Mouse (Mus musculus) mouse trophoblast stem cell (cell line): ENCODE measurements around the gene Cep41.

Experiments
- in situ Hi-C, 2 experiments: fragments of 300-500 bp; cut with MseI, MboI; formaldehyde crosslinking; loops; 2 replicates in 1 of 2; 3 replicates in 1 of 2; pipeline ENCODE4 v1.15.1; 2025

Gene Cep41

DNA sequence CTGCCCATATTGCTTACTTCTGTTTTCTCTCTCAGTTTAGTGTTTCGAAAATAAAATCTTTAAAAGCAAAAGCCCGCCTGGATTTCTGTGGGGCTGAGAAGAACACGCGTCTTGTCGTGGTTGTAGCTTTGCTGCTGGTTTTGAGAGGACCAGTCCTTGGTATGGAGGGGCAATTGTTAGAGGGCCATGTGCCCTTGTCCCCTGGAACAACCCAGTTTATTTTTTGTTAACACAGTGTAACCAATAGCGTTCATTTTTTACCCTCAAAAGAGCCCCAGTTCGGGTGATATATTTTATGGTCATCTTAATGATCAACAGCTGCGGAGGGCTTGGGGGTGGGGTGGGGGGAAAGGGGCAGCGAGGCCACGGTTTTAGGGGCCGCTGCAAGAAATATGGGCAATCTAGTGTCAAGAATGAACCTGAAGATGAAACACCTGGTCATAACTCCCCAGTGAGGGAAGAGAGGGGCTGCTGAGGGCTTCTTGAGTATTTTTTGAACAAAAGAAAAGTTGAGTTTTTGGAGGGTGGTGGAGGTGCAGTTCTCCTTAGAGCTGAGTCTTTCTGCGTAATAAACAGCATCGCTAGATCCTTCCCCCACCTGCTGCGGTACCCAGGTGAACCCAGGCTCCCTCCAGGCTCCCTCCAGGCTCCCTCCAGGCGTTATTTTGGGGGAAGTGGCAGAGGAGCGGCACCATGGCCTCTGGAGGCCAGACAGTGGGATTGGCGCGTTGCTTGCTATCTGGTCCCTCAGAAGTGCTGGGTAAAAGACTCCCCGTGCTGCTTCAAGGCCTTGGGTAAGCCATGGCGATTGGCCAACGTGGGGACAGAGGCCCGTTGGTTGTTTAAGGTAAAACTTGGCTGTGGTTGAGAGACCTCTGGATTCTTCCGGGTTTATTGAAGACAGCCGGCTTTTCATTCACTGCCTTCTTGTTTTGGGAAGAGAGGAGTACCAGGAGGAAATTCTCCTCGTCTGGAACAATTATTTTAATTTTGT lies 17.1 kb upstream of the Cep41 start:
- in situ Hi-C loops, result no loop called here

DNA sequence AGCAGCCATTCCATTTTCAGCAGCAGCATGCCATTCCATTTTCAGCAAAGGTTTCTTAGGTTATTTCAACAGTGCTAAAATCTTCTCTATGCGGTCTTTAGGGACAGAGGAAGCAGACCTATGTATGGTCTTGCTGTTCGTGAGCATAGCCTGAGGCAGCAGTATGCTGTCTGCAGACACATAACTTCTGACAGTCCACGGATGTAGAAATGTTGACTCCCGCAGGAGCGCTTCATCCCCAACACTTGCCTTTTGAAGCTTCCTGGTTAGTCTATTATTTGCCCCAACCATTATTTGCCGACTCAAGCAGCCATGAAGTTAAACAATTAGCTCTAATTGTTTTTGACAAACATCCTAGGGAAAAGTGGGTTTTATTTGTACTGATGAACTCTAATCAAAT lies 15.6 kb upstream of the Cep41 start:
- in situ Hi-C loops, result no loop called here

DNA sequence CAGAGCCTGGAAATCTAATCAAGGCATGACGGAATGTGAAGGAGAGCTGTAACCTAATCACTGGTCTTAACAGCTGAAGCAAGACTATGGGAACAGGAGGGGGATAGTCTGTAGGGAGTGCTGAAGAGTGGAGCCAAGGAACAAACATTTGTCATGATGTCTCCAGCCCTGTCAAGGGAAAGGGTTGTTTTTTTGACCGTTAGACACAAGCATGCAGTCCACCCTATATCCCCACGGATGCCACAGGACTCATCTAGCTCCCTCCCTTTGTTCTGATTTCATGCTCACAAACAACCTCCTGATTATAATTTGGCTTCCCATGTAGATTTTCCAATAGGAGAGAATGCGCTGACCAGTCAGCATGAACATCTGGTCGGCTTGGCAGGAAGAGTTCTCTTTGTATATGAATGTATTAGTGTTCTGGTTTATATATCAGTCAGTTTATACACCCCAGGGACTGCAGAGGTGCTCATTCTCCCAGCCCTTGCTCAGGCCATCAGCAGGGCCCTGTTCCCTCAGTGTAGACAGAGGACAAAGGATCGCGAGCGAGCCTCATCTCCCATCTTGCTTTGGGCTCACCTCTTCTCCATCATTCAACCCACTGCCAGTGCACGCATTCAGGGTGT lies 10.5 kb upstream of the Cep41 start:
- in situ Hi-C loops, result no loop called here

DNA sequence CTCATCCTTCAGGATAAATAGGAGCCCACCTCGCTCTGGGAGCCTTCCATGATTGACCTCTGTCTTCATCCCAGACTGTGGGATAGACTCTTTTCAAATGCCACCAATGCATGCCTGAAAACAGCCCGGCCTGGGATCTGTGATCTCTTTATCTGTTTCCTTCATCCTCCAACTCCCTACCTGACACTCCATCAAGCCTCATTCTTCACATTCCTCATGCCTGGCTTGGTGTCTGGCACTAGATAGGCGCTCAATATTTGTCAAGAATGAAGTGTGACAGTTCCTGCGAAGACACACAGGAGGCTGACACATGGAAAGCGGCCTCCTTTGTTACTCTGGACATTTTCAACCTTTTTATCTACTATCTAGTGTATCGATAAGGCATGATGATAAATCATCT lies 9.9 kb upstream of the Cep41 start:
- in situ Hi-C loops, result no loop called here

DNA sequence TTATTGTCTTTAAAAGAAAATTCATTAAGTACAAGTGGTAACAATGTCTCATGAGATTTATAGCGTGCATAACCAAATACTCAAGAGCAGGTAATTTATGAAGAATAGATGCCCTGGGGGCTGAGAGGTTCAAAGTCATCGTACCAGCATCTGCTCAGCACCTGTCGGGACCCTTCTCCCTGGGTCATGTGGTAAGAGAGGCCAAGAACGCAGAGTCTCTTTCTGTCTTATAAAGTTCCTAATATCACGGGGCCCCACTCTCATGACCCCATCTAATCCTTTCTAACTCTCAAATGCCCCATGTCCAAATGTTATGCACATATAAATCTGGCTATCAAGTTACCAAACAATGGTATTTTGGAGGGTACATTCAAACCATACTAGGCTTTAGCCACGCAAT lies 9.3 kb upstream of the Cep41 start:
- in situ Hi-C loops, result no loop called here

DNA sequence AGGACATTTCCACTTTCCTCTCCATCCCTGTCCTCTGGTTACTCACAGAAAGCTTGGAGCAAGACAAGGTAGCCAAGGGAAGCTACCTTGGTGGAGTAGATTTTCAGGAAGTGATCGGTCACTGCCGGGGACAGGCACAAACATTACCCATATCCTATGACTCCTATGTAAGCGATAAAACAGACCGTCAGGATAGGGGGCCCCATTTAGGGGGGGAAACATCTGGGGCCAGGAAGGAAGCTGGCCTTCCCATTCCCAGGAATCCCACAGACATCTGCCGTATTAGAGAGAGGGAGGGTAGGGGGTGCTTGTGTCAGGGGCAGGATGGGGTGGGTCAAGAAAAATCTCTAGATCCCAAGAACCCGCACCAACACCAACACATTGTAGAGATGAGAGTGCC lies 6.6 kb upstream of the Cep41 start:
- in situ Hi-C loops, result no loop called here

DNA sequence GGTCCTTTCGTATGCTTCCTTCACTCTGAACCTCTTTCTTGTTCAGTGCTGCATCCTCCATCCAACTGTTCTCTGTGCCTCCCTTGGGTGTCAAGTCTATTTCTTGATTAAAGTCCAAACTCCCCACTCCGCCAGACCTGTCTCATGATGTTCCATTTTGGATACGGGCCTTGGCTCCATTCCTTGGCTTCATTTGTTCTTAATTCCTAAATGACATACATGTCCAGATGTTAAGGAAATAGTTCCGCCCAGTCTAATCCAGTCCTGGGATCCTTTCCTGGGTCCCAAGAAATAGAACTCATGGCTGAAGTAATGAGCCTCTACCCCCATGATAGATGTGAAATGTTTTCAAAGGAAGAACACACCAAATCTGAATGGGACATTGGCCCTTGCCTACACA lies 4.5 kb upstream of the Cep41 start:
- in situ Hi-C loops, result no loop called here

DNA sequence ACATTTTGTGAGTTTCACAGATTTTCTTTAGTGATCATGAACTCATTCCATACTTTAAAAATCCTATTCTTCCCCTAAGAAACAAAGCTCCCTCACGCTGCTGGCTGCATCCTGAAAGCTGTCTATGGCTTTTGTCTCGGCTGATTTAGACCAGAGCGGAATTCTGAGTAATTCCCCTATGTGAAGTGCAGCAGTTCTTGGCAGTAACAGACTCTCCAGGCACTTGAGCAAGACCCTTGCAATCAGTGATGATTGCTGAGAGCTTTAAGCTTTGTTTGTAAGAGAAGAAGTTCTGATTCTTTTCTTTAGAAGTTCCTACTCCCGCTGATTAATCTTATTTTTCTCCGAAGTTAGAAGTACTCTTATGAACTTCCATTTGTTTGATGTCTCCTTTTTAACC lies 3.9 kb upstream of the Cep41 start:
- in situ Hi-C loops, result no loop called here

DNA sequence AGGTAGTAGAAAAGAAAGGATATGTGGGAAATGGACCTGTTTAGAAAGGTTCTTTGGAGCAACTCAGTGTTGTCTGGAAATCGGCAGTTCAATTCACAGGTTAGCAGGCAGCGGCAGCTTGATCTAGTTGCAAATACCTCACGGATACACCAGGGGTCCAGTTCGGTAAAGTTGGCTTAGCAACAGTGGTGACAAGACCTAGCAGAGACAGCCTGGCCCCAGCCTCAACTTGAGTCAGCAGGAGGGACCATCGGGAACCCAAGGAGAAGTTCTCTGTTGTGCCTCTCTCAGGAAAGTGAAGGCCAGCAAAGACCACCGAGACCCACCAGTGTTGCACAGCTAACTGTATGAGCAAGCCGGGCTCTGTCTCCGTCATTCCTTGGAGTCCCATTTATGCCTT lies 1.6 kb upstream of the Cep41 start:
- in situ Hi-C loops, result no loop called here

DNA sequence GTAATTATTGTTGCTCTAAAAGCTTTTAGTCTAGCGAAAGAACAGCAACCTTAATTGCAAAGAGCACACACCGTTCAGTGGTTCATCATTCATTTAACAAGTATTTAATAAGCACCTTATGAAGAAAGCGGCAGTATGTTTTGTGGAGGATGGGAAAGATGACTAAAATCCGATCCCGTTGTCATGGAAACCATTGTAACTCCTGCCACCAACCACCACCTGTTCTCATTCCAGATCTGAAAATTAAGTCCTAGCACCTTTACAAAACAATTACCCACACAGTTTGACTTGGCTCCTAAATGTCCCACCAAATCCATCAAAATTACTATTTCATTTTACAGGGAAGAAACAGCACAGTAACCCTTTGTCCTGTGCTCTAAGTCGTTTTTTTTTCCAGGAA lies 660 bp upstream of the Cep41 start:
- in situ Hi-C loops, result no loop called here

DNA sequence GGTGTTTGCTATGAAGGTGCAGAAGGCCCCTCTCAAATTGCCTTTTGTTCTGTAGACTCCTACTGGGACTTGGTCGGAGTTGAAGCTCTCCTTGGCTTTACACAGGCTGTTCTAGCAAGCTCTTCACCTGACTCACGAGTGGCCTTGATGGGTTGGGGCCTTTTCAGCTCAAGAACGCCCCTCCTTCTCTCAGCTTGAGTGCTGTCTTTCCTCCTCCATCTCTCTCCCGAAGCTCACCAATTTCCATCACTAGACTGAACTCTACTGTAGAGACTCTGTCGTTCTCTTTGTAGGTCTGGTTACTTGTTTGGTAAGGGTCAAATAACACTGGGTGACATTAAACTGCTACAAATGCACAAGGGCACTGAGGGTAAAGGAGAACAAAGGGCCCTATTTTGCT lies 723 bp downstream of the Cep41 start:
- in situ Hi-C loops, result no loop called here

DNA sequence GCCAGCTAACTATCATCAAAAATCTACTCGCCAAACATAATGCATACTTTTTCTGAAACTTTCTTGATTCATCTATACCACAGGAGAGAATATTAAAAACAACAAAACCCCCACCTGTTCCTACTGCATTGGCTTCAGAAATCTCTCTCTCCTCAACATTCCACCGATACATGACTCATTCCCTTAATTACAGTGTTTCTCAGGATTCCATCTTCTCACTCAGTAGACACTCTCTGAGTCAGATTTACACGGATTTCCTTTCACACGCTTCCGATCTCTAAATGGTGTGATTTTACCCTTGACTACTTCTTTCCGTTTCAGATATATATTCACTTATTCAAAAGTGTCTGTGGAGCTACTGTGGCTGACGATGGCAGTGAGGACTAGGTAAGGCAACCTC lies 6.4 kb downstream of the Cep41 start:
- in situ Hi-C loops, result no loop called here

DNA sequence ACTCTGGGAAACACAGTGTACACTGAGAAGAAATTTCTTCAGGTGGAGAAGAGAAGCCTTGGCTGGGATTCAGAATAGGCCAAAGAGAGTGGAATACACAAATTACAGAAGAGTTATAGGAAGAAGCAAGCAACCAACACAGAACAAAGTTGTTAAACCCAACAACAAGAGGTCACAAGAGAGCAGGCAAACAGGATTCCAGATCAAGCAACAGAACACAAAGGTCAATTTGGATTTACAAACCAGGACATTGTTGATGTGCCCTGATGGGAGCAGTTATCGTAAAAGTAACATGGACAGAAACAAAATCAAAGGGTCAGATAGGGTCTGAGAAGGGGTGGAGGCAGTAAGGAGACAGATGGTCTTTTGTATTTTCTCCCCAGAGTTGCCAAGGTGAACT lies 9.0 kb downstream of the Cep41 start:
- in situ Hi-C loops, result no loop called here

DNA sequence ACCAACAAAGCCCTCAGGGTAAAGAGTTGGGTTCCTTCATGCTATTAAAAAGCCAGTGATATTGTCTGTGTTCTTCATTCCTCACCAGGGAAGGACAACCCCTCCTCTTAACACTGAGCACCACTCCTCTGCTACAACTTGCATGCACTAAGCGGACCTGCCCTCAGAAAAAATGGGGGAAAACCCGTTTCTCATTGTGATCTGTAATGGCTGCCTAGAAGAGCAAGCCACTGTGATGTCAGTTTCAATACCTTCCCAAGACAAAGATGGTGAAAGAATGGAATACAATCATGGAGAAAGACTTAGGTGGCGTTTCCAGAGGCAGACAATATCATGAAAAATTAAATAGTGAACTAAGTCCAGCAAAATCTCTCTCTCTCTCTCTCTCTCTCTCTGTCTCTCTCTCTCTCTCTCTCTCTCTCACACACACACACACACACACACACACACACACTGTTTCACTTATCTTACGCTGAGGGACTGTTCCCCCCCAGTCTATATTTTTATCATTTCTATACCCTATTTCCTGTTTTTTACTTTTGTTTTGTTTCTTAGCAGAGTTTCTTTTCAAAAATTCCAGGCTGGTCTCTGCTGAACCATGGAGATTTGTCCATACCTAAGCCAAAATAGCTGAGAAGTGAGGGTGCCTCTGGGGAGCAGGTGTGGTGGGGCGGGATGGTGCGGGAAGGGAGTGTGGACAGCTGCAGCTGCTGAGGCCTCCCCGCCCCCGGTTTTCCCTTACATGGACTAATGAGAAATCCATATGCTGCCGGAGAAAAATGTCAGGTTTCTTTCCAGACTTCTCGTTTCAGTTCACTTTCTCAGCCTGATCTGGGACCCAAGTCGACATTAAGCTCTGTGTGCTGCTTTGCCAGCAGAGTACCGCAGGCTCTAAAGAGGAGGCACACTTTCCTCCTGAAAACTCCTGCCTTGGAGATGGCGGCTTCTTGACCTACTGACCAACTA lies 11.3 kb downstream of the Cep41 start:
- in situ Hi-C loops, result no loop called here

DNA sequence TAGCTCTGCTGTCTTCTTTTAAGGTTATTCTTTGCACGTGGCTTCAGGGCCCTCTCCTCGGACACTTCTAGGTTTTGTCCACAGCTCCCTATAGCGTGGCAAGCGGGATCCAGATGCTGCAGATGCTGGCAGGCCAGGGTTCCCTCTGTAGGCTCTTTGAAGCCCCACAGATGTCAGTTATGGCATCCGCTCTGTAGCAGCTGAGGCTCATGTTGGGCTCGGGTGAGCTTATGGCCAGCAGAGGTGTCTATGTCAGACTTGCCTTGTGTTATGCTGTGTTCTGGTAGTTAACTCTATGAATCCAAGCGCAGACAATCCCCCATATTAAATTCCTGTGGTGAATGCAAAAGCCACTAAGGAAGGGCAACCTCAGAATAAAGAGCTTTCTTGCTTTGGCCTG lies 13.1 kb downstream of the Cep41 start:
- in situ Hi-C loops, result no loop called here

DNA sequence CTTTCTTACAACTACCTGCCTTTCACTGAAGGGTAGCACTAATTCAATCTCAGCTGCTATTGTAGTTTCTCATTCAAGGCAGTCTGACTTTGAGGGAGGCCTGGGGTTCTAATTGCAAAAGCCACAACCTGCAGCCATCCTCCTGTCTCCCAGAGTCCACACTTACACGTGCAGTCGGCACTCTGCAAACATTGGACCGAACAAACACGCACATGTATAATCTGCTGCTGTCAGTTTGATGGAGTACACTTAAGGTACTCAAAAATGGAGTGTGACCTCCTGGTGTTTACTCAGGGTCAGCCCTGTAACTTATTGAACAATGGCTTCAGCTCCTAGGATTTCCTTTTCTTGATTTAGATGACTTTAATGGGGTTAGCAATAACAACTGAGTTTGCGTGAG lies 14.0 kb downstream of the Cep41 start:
- in situ Hi-C loops, result no loop called here

DNA sequence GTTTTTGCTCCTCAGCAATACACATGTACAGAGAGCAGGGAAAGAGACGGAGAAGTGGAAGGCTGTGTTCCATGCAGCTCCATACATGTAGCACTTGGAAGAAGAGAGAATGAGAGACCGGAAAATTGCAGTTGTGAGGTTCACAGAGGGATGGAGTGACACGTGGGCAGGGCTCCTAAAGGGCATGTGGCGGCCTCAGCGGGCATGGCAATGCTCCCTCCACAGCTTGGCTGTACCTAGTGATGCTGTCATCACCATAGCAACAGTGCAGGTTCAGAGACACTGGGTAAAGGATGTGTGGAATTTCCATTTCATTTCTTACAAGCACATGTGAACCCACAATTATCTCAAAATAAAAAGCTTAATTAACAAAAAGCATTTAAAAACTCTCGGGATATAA lies 15.1 kb downstream of the Cep41 start:
- in situ Hi-C loops, result no loop called here

DNA sequence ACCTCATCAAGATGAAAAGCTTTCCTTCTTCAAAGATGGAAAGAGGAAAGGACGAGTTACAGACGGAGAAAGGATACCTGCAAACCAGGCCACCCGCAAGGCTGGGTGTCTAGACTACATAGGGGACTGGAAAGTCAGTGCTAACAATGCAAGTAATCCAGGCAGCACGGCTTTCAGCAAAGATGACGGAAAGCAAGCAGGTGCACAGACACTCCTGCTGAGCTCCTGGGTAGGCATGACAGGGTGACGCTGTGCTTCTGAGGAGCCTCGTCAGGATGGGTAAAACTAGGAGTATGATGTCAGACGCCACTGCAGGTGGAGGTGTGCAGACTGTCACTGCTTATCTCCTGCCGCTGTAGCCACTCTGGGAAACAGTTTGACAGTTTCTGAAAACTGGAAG lies 16.0 kb downstream of the Cep41 start:
- in situ Hi-C loops, result no loop called here

DNA sequence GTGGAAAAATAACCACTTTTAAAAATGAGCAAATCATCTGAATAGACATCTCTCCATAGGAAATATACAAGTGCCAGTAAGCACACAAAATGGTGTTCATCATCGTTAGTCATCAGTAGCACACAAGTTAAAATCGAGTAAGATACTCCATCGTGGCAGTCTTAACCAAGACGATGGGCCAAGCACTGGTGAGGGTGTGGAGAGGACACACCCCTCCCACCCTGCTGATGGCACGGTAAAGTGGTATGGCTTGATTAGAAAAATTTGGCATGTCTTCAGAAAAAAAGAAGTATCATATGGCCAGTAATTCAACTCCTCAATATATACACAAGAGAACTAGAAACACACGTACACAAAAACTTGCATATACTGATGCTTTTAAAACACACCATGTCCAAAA lies 17.0 kb downstream of the Cep41 start:
- in situ Hi-C loops, result no loop called here

DNA sequence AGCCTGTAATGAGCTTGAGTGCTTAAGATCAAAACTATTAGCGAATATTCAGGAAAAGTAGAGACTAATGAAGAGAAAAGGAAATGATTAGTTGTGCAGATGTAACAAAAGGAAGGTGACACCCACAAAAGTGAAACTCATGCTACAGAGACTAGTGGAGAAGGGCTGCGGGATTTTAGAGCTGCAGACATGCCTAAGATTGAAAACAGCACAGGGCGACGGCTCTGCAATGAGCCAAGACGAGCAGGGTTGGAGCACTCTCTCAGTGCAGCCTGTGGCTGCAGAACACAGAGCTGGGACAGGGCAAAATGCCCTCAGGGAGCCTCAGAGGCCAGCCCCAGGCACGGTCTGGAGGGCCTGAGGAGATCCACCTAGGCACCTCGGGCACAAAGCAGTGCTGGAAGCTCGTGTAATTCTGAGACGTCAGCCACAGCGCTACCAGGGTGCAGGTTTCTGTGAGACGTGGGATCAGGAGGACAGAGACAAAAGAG lies 18.2 kb downstream of the Cep41 start:
- in situ Hi-C loops, result no loop called here

DNA sequence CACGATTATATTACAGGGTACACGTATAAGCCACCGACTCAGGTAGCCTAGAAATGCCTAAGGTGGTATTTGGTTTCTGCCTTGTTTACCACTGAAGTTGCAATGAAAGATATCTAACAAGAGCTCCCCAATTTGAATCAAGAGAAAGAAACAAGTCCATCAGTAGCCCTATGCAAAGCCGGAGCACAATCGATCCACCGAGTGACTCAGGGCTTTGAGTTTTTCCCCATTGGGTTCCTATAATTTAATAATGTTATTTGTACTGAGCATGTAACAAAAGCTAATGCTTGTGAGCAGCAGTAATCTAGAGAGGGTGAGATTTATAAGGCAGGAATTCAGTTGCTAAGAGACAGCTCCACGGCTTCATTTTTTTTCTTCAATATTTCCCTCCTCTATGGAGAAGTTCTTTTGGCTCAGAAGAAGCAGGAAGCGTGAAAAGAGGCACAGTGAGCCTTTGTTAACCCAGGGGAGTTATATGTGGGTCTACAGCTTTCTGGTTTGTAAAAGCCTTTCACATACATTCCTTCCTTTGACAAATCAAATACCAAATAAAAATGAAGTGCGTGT lies 18.8 kb downstream of the Cep41 start:
- in situ Hi-C loops, result no loop called here
